Mouse (Mus musculus) ovary, adult 2 months (tissue): ENCODE measurements around the gene 4933436I01Rik. TPM values are rescaled to one million over a fixed set of nuclear protein-coding genes. Genes with fewer than 3 reads are reported as not detected.

ENCODE experiments used
- polyA plus RNA-seq: library from polyadenylated mRNA; depleted of rRNA; stranded (reverse); fragments of >200 nt; gene quantifications from 2 replicates; pipeline ENCODE4 v1.2.3, GENCODE M21; 2012; rRNA removed

The 4933436I01Rik gene
- polyA plus RNA-seq, result not detected in 2 replicates

GRCm38 (mm10) chrX:67921350-67921749 is at the start of gene 4933436I01Rik:
4933436I01Rik (minus strand) TSS chrX:67921450.

Other genes with a start within 250 kb of the 4933436I01Rik start
- not detected in 2 replicates for gene Gm1140, start 227.9 kb downstream of the 4933436I01Rik start, polyA plus RNA-seq
- not detected in 2 replicates for gene Gm14692, start 225.8 kb downstream of the 4933436I01Rik start, polyA plus RNA-seq